Mouse (Mus musculus): ENCODE measurements around the gene Atp13a2. TPM values are rescaled to one million over a fixed set of nuclear protein-coding genes. Genes with fewer than 3 reads are reported as not detected.

Gene Atp13a2
- total RNA-seq, 2 experiments from 2014 or later = 20.0 to 23.7 TPM

DNA sequence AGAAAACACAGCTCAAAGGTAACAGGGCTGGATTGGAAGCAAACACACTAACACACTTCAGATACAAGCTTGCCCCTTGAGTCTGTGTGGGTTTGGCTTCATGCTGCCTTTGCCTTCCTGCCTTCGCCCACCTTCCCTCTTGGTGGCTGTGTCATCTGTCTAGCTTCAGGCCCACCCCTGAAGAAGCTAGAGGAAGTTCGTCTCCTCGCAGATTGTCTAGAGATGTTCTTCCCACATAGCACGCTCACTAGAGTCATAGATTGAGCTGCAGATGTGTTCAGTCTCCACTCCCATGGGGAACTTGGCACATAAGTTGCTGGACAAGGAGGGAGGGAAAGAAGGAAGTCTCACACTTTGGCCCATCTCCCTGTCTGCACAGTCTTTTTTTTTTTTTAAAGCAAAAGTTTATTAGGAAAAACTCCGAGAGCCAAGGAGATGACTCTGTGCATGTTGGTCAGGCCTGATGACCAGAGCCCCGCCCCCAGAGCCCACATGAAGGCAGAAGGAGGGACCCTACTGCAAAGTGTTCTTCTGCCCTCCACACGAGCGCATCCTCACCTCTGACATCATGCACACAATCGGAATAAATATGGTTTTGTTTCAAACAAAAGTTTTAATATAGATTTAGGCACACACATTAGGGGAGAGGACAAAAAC, 22.6 kb upstream of the Atp13a2 start:
- intact Hi-C loops (cut with DNase I) = loop anchor here (1.0 kb wide), 1 partner anchor 67 kb away; no protein-coding TSS in a partner anchor
- TF ChIP-seq CTCF (IDR thresholded peaks at IDR 0.05) = no peak
- DNase-seq = peak; percentile 44
- H3K27ac ChIP-seq = peak overlapping the region; percentile 99
- H3K4me3 ChIP-seq = peak overlapping the region; percentile 85; the same call in 1 of the 2 replicates

DNA sequence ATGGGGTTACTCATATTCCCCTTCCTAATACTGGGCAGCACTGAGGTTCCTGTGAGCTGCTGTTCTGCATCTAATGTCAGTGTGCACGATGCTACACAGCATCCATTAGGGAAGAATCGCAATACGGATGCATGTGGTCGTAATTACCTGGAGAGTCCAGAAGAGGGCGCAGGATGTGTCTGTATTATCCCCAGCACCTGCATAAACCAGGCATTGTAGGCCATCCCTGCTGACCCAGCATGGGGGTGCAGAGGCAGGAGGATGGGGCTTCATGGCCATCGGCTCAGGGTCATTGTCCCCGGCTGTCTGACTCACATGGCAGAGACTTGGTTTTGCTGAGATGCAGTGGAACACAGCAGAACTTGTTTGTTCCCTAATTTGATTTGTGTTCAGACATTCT, 22.1 kb upstream of the Atp13a2 start:
- peak overlapping the region; percentile 38; the same call in 1 of the 2 replicates for H3K27ac ChIP-seq
- H3K4me3 ChIP-seq = peak overlapping the region; percentile 17; the same call in 1 of the 2 replicates
- peak; percentile 88 for TF ChIP-seq CTCF (IDR thresholded peaks at IDR 0.05)
- peak; percentile 76 for DNase-seq
- intact Hi-C loops (cut with DNase I) = loop anchor here (1.0 kb wide), 1 partner anchor 67 kb away; no protein-coding TSS in a partner anchor

DNA sequence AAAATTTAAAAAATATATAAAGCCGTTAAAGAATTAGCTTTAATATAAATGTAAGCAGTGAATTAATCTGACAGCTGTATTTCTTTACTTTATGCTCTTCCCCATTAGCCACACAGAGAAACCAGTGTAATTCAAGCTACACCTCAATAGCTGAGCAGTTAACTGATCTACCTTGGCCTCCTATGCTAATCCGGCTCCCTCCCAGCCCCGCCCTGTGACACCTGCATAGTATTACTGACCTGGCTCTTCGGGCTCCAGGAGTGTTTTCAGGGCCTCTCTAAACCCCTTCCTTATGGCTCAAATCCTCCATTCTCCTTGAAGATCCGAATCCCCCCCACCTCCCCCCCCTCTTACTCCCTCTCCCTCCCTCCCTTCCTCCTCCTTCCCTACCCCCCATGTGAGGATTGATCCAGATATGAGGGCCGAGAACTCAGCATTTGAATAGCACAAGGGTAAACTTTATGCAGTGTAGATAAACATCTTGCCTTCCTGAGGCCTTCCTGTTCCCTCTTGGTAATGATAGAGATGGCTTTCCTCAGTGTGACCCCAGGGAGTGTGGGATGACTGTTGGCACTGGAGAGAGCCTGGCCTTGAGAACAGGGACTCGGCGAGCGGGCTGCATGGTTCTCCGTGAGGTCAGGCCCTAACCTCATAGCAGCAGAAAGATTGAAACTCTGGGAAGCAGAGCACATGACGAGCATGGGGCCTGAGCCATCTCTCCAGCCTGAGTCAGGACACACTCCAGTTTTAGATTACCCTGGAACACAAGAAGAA, 19.1 kb upstream of the Atp13a2 start:
- Histone ChIP-seq H3K4me3 (no peak overlapping the region), H3K27ac (no peak overlapping the region)
- no peak for TF ChIP-seq CTCF (IDR thresholded peaks at IDR 0.05)
- no peak for DNase-seq
- intact Hi-C loops (cut with DNase I) = no loop called here

DNA sequence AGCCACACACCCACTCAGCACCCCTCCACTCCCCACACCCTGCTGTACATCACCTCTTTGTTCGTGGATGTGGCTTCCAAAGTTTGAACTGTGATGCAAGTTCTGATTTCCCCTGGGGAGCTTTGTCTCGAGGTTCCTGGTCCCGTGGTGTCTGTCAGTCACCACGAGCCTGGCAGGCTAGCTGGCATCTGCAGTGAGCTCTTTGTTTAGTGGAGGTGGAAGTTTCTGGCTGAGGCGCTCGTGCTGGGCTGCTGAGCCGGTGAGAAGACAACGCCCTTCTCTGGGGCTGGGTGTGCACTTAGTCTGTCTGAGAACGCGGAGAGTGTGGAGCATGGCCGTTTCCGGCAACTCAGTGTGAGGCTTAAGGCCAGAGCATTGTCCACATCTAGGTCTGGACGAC, 15.0 kb upstream of the Atp13a2 start:
- H3K27ac ChIP-seq = no peak overlapping the region
- TF ChIP-seq CTCF (IDR thresholded peaks at IDR 0.05) = no peak
- no peak overlapping the region for H3K4me3 ChIP-seq
- intact Hi-C loops (cut with DNase I) = no loop called here
- DNase-seq = no peak

DNA sequence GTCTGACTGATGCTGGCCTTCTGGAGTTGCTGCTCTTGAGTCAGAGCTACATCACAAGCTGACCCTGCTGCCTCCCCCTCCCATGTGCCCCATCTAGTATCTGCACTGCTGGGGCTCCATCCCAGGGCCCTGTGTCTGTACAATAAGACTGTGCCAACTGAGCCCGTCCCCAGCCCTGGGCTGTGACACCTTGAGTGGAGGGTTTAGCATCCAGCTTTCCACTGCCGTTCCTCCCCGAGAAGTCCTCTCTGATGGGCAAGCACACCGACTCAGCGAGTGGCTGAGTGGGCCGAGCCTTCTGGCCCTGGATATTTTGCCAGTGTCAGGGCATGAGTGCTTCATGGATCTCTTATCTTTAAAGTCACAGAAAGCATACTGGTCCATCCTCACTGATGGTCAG, 12.3 kb upstream of the Atp13a2 start:
- intact Hi-C loops (cut with DNase I) = no loop called here
- Histone ChIP-seq H3K4me3 (no peak overlapping the region), H3K27ac (no peak overlapping the region)
- DNase-seq = no peak
- TF ChIP-seq CTCF (IDR thresholded peaks at IDR 0.05) = no peak

DNA sequence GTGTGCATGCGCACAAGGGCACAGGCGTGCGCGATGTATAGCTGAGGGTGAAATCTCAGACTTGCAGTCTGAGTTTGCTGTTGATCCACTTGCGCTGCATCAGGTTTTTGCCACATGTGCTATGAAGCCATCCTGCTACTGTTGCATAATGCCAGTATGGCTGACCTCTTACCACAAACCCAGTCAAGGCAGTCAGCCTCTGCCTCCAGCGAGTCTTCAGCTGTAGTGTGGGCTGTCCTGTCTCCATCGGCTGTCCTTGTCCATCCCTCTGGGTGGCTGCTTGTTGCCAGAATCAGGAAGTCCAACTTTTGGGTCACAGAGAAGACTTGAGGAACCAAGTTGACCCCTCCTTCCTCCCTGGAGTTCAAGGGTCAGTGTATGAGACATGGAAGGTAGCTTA, 11.3 kb upstream of the Atp13a2 start:
- no peak for TF ChIP-seq CTCF (IDR thresholded peaks at IDR 0.05)
- Histone ChIP-seq H3K4me3 (no peak overlapping the region), H3K27ac (no peak overlapping the region; the same call in 1 of the 2 replicates)
- DNase-seq = no peak
- intact Hi-C loops (cut with DNase I) = no loop called here

DNA sequence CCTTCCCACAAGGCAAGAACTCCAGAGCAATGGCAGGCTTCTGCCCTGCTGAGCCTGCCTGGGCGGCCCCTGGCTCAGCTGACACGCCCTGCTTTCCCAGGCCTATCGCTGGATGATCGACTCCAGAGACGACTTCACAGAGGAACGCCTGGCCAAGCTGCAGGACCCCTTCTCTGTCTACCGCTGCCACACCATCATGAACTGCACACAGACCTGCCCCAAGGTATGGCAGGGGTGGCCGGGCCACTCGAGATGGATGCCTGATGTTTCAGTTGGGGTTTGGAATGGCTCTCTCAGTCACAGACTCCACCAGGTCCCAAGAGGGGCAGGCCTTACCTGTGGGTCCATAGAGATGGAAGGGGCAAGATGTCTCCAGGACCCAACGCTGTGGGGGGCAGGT, 9.4 kb upstream of the Atp13a2 start:
- intact Hi-C loops (cut with DNase I) = no loop called here
- DNase-seq = no peak
- Histone ChIP-seq H3K27ac (no peak overlapping the region), H3K4me3 (no peak overlapping the region)
- no peak for TF ChIP-seq CTCF (IDR thresholded peaks at IDR 0.05)

DNA sequence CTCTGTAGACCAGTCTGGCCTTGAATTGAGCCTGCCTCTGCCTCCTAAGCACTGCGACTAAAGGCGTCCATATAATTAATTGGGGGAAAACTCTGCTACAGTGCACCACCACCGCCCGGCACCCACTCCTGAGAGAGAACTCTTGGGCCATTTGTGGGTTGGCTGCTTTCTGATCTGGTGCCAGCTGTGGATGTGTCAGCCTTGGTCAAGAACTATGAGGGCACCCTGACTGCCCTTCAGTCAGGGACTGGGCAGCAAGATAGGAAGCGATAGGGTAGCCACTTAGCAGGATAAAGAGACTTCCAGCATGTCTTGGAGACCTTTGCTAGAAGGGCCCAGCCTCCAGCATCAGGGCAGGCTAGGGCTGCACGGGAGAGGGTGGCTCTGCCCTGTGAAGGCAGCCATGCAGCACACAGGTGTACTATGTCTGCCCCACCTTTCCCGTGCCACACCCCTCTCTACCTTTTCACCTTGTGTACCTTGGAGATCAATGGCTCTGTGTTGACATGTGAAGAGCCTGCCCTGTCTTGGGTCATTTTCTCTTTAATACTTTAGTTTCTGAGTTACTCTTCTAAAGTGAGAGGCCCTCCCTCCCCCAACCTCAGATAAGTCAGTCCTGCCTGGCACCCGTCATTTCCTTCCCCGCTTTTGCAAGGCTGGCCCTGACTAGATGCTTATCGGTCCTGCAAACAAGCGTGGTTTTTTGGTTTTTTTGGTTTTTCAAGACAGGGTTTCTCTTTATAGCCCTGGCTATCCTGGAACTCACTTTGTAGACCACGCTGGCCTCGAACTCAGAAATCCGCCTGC, 8.6 kb upstream of the Atp13a2 start:
- no peak overlapping the region for H3K4me3 ChIP-seq
- intact Hi-C loops (cut with DNase I) = no loop called here
- no peak for DNase-seq
- H3K27ac ChIP-seq = no peak overlapping the region
- TF ChIP-seq CTCF (IDR thresholded peaks at IDR 0.05) = no peak

DNA sequence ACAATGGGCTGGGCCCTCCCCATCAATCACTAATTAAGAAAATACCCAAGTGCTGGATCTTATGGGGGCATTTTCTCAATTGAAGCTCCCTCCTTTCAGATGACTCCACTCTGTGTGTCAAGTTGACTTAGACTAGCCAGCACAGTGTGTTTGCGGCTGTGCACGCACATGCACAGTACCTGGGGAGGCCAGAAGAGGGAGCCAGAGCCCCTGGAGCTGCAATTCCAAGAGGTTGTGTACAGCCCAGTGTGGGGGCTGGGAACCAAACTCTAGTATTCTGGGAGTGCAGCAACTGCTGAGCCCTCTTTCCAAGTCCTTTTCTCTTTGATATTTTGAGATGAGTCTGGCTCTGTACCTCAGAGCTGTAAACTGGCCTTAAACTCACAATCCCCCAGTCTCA, 5.1 kb upstream of the Atp13a2 start:
- DNase-seq = no peak
- H3K27ac ChIP-seq = no peak overlapping the region
- peak; percentile 52 for TF ChIP-seq CTCF (IDR thresholded peaks at IDR 0.05)
- intact Hi-C loops (cut with DNase I) = no loop called here
- H3K4me3 ChIP-seq = no peak overlapping the region

DNA sequence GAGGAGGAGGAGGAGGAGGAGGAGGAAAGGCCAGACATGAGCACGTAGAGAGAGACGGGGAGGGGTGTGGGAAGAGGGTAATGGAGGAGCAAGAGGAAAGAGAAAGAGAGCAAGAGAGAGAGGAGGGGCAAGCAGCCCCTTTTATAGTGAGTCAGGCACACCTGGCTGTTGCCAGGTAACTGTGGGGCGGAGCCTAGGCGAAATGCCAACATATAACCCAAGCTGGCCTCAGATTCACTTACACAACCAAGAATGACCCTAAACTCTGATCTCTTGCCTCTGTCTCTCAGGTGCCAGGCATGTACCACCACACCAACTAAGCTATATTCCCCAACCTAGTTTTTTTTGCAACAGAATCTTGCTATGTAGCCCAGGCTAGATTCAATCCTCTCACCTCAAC, 3.9 kb upstream of the Atp13a2 start:
- intact Hi-C loops (cut with DNase I) = no loop called here
- DNase-seq = no peak
- TF ChIP-seq CTCF (IDR thresholded peaks at IDR 0.05) = no peak
- H3K4me3 ChIP-seq = no peak overlapping the region
- H3K27ac ChIP-seq = peak overlapping the region; percentile 17

DNA sequence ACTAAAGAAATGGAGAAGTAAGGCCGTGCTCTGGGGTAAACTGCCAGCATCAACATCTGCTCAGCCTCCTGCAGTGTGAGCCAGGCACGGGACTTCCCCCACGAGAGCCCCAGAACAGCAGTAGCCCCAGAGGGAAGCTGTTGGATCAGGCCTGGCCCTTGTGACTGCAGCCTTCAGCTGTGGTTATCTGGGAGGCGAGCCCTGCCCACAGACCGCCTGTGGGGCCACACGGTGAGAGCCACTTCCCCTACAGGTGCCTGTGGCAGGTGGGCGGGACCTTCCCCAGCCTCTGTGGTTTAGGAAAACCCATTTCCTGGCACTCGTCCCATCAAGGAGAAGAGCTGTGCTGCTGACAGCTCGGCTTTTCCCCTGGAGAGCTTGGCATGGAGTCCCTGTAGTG, 3.2 kb upstream of the Atp13a2 start:
- no peak for TF ChIP-seq CTCF (IDR thresholded peaks at IDR 0.05)
- H3K27ac ChIP-seq = peak overlapping the region; percentile 43
- no peak overlapping the region for H3K4me3 ChIP-seq
- intact Hi-C loops (cut with DNase I) = no loop called here
- DNase-seq = peak; percentile 61

DNA sequence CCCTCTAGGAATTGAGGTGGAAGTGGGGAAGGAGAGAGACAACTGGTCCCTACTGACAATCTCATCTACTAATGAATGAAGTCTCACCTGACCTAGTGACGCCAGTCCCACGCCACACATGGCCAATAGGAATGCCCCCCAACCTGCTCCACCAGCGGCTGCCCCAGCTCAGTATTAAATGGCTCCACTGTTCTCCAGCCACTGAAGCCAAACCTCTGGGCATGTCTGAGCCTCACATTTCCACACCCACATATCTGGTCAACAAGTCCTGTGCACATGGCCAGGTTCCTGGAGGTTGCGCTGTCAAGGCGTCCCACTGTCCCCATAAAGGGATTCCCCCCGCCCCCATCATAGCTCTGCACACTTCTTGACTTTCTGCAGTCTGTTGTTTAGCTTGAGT, 2.1 kb upstream of the Atp13a2 start:
- intact Hi-C loops (cut with DNase I) = no loop called here
- DNase-seq = no peak
- H3K4me3 ChIP-seq = no peak overlapping the region
- H3K27ac ChIP-seq = no peak overlapping the region
- no peak for TF ChIP-seq CTCF (IDR thresholded peaks at IDR 0.05)

Measured in gastrocnemius, adult 2 months (tissue).